Mouse (Mus musculus) cerebellum, adult 18-20 months (tissue): ENCODE measurements around the gene Fam163a.

ENCODE experiments used
- DNase-seq, 2 experiments: peaks; one replicate each; pipeline ENCODE4 v3.0.0; 2021

Fam163a gene

GRCm38 (mm10) chr1:156074575-156074974, 130.3 kb downstream of the Fam163a start:
- no peak for DNase-seq

- no peak for DNase-seq
These were observed 131.5 kb downstream of the Fam163a start for GRCm38 (mm10) chr1:156073169-156073821.

- DNase-seq: no peak
These were observed 134.7 kb downstream of the Fam163a start for GRCm38 (mm10) chr1:156070106-156070505.

GRCm38 (mm10) chr1:156066133-156066532, 138.7 kb downstream of the Fam163a start:
- DNase-seq: no peak

GRCm38 (mm10) chr1:156062193-156062592, 142.6 kb downstream of the Fam163a start:
- DNase-seq: no peak

- no peak for DNase-seq
These were observed 146.6 kb downstream of the Fam163a start for GRCm38 (mm10) chr1:156058207-156058606.

- DNase-seq: peak; percentile 35 to 45
These were observed 158.1 kb downstream of the Fam163a start for GRCm38 (mm10) chr1:156046688-156047087.

- DNase-seq: no peak
These were observed 160.6 kb downstream of the Fam163a start for GRCm38 (mm10) chr1:156044211-156044611.

GRCm38 (mm10) chr1:156043027-156043426, 161.8 kb downstream of the Fam163a start:
- peak; percentile 47 to 71 for DNase-seq

GRCm38 (mm10) chr1:156042481-156042880, 162.3 kb downstream of the Fam163a start:
- DNase-seq: no peak

GRCm38 (mm10) chr1:156041451-156042241, 163.2 kb downstream of the Fam163a start:
- DNase-seq: no peak

GRCm38 (mm10) chr1:156040731-156041401, 164.0 kb downstream of the Fam163a start:
- DNase-seq: peak; percentile 89 to 95

- peak in 1 of 2 experiments; percentile 22 for DNase-seq
These were observed 164.8 kb downstream of the Fam163a start for GRCm38 (mm10) chr1:156039989-156040388.

- DNase-seq: peak in 1 of 2 experiments; percentile 22
These were observed 167.7 kb downstream of the Fam163a start for GRCm38 (mm10) chr1:156037144-156037583.

GRCm38 (mm10) chr1:156035930-156036737, 168.7 kb downstream of the Fam163a start, which contains the start of gene Tor1aip1:
Gene Tor1aip1 (minus strand): TSS chr1:156036480.
- DNase-seq: peak; percentile 98

GRCm38 (mm10) chr1:156035269-156035929, 169.4 kb downstream of the Fam163a start, which contains the start of gene Tor1aip2:
Gene Tor1aip2 (plus strand): TSS chr1:156035403.
- DNase-seq: peak; percentile 79 to 93

GRCm38 (mm10) chr1:156034661-156035060, 170.2 kb downstream of the Fam163a start:
- no peak for DNase-seq

- DNase-seq: no peak
These were observed 170.9 kb downstream of the Fam163a start for GRCm38 (mm10) chr1:156033921-156034320.

- DNase-seq: no peak
These were observed 176.4 kb downstream of the Fam163a start for GRCm38 (mm10) chr1:156028340-156028975.

GRCm38 (mm10) chr1:156027849-156028248, 177.0 kb downstream of the Fam163a start:
- no peak for DNase-seq
